Mouse (Mus musculus): Measurements from ENCODE around the gene Cdip1.

DNA sequence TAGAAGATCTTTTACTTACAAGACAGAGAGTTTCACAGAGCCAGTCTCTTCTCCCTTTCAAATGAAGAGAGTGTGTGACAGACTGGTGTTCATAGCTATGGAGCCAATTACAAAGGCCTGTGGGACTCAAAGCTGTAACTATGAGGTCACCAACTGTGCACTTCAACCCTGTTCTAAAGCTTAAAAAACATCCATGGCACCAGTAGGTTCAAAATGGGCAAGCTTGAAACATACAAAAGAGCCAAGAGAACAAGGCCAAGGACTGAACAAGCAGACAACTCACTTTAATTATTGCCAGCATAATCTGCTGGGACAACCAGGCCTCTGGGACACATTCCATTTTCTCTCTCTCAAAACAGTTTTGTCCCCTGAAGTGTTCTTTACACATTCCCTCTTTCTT, 1.9 kb downstream of the Cdip1 start:
- TF ChIP-seq CTCF (IDR thresholded peaks at IDR 0.05; ENCODE audit: low read depth), result no peak
- TF ChIP-seq EP300 (IDR thresholded peaks at IDR 0.05; ENCODE audit: low read depth), result no peak
